19 mouse cellular contexts compared by ENCODE assay signal in genomic region chr8:107827500-107828125, GRCm38 (mm10).
A peak's percentile ranks its signal among the peaks of the same experiment; 100 is the strongest.
DNase-seq lines count a peak whose midpoint lies in the region; ATAC-seq lines count a peak whose summit lies in the region.
"Had no signal": no experiment of that assay in that cellular context is flagged by ENCODE, and none has a peak within 500 bp of the region (broad histone marks: within the 10 kb centered on the region; RNA-seq: fewer than 3 reads in every experiment).

No protein-coding gene starts in this region.

- H3K9me3 ChIP-seq in limb, embryonic 11.5 days (ENCODE audit: control insufficient read depth, low read length) = no peaks in the 10 kb centered on the region; the same call in 1 of the 2 replicates
- H3K9me3 ChIP-seq: heart, embryonic 13.5 days; hindbrain, embryonic 12.5 days; intestine, embryonic 15.5 days; liver, embryonic 13.5 days had no signal

- peaks cover 12% of the 10 kb centered on the region; the same call in 1 of the 2 replicates for H3K4me1 ChIP-seq in limb, embryonic 11.5 days (ENCODE audit: control insufficient read depth, insufficient read depth, low read length)
- H3K4me1 ChIP-seq: intestine, embryonic 15.5 days; liver, embryonic 13.5 days; megakaryocyte, embryonic 14.5 days had no signal

- no peak overlapping the region for H3K4me2 ChIP-seq in limb, embryonic 11.5 days (ENCODE audit: low read depth, severe bottlenecking)
- H3K4me2 ChIP-seq: heart, embryonic 13.5 days; hindbrain, embryonic 12.5 days; intestine, embryonic 15.5 days; liver, embryonic 13.5 days had no signal

- ATAC-seq in limb, embryonic 11.5 days (ENCODE audit: insufficient number of reproducible peaks, low FRiP score, low TSS enrichment, low read depth) = peak; percentile 84
- ATAC-seq in megakaryocyte progenitor cell, adult 5-6 weeks (replicated peaks; ENCODE audit: poor library complexity) = no peak
- ATAC-seq: activated CD4-positive, CD25-positive, alpha-beta regulatory T cell, adult 4 months; intestine, embryonic 15.5 days had no signal

- H3K9ac ChIP-seq in limb, embryonic 11.5 days (ENCODE audit: low read length) = no peak overlapping the region
- H3K9ac ChIP-seq: heart, embryonic 13.5 days; hindbrain, embryonic 12.5 days; intestine, embryonic 15.5 days; liver, embryonic 13.5 days had no signal

- H3K27ac ChIP-seq in limb, embryonic 11.5 days (replicated peaks; ENCODE audit: low read depth, low read length) = peak overlapping the region; percentile 79
- H3K27ac ChIP-seq: heart, embryonic 13.5 days; intestine, embryonic 15.5 days; left cerebral cortex, adult 2 months; liver, embryonic 13.5 days had no signal

- no peaks in the 10 kb centered on the region for H3K27me3 ChIP-seq in limb, embryonic 11.5 days (ENCODE audit: control insufficient read depth, insufficient read depth, low read length)
- H3K27me3 ChIP-seq: heart, embryonic 13.5 days; hindbrain, embryonic 12.5 days; intestine, embryonic 15.5 days; liver, embryonic 13.5 days had no signal

- no peak overlapping the region for H3K4me3 ChIP-seq in limb, embryonic 11.5 days (ENCODE audit: low read depth, low read length)
- H3K4me3 ChIP-seq: heart, embryonic 13.5 days; hindbrain, embryonic 12.5 days; intestine, embryonic 15.5 days; left cerebral cortex, adult 2 months; liver, embryonic 13.5 days; megakaryocyte, embryonic 14.5 days had no signal

- DNase-seq in embryo, embryonic 10 days (ENCODE audit: low spot score) = peak; percentile 63
- no peak for DNase-seq in embryo, embryonic 9.5 days (ENCODE audit: extremely low spot score)
- DNase-seq in thymus, postnatal 14 days = peak; percentile 21
- no peak for DNase-seq in thymus, postnatal 10 days (ENCODE audit: low spot score in 2 of 2)
- DNase-seq in limb, embryonic 11.5 days (ENCODE audit: low spot score) = peak; percentile 86
- no peak for DNase-seq in adrenal gland, adult (ENCODE audit: inconsistent age in 2 of 2, low spot score in 1 of 2)
- DNase-seq in urinary bladder, postnatal 4 days (ENCODE audit: low spot score in 2 of 2) = no peak
- DNase-seq: adrenal gland, postnatal 36 days; cerebellum, adult 9-11 months; gastrocnemius, postnatal 36 days; liver, embryonic 13.5 days; right cerebral cortex, adult 18-20 months had no signal

- WGBS in limb, embryonic 11.5 days = 12% methylated on average over 17 of the region's 17 CpGs

- H3K36me3 ChIP-seq in limb, embryonic 11.5 days (ENCODE audit: control insufficient read depth, insufficient read depth, low read length) = no peaks in the 10 kb centered on the region
- H3K36me3 ChIP-seq: heart, embryonic 13.5 days; hindbrain, embryonic 12.5 days; intestine, embryonic 15.5 days; liver, embryonic 13.5 days had no signal

Comparison
In these comparisons a context has a peak if more than half of its experiments do, and no peak if none do; other contexts are left out.
1. DNase-seq: peak in embryo, embryonic 10 days (single experiment), thymus, postnatal 14 days (single experiment) and limb, embryonic 11.5 days (single experiment); none in embryo, embryonic 9.5 days (single experiment), thymus, postnatal 10 days (0 of 2), adrenal gland, adult (0 of 2) and urinary bladder, postnatal 4 days (0 of 2).